Mouse (Mus musculus) urinary bladder, postnatal 25 days (tissue): Measurements from ENCODE around the gene Sypl2.
"Not testable (repeated sequence)": the region's sequence is repeated elsewhere in the genome, so short reads cannot be mapped to it uniquely, and the experiment has no call there.

ENCODE experiments used
- DNase-seq: peaks from one replicate; pipeline ENCODE4 v3.0.0; 2022; ENCODE audit warnings: low spot score

Gene Sypl2

DNA sequence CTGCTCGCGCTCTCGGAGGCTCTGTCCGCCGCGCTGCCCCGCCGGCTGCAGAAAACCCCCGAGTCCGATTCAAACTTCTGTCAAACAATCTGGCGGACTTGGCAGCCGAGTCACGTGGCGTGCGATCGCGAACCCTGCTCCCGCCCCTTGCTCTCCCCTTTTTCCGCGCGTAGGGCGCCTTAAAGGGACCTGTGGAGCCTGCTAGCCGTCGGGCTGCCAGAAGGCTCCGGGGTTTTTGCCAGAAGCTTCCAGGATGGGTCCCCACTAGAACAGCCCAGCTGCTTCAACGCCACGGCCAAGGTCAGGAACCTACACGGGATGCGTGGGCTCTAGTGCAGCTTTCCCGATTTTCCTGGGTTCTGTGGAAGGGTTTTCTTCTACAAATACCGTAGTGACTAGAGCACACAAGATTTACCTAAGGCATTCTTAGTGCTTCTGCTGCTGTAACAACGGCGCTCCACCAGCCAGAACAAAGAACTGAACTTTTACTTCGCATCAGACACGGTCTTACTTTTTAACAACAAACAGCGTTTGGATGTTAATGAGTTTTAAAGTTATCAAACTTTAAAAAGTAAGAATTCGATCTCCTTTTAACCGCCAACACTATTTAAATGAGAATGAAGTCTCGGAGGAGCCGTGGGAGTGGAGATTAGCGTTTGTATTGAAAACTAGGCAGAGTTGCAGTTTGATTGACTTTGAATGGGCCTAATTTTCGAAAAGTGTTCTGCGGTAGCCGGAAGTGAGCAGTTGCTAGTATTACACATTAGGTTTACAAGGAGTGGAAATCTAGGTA, at the start of gene Sypl2:
Gene Sypl2, minus strand, starts transcription at position 91 of the 793 bp plus-strand sequence.
- DNase-seq: peak; percentile 23

DNA sequence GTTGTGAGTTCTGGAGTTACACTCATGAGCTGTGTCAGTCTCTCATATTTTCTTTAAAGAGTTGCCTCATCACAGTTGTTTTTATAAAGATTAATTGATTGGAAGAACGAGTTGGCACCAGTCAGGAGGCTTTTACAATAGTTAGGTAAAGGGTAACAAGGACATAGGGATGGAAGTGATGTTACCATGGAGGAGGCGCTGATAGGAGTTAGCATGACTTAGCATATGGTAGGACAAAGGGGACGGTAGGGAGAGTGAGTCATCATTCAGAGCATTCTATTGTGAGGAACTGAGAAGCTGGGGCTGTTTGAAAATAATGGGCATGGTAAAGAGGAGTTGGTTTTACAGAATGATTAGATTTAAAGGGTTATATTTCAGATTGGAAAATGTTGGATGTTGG, 32.9 kb upstream of the Sypl2 start:
- no peak for DNase-seq

DNA sequence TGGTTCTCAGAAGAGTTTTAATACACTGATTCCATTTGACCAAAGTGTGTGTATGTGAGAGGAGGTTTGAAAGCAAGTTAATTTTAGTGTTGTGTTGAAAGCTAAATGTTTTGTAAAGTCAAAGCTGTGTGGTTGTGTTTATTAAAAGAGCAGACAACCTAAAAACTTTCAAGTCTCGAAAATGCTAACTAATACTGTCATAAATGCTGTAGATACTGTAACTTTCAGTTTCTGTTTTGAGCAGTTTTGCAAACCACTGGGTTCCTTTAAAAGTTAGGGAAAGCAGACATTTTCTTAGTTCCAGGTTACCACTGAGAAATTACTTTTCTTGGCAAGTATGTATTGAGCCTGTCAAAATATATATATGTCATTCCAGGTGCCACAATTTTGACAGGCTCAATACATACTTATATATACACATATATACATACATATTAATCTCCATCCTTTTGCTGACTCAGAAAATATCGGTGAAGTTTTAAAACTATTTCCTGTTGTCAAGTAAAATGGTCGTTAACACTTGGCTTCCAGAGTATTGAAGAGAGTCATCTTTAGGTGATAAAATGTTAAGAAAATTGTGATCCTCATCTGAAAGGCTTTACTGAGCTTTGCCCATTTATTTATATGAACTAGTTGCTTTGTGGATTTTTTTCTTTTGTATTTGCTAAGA, 31.5 kb upstream of the Sypl2 start:
- DNase-seq: no peak

DNA sequence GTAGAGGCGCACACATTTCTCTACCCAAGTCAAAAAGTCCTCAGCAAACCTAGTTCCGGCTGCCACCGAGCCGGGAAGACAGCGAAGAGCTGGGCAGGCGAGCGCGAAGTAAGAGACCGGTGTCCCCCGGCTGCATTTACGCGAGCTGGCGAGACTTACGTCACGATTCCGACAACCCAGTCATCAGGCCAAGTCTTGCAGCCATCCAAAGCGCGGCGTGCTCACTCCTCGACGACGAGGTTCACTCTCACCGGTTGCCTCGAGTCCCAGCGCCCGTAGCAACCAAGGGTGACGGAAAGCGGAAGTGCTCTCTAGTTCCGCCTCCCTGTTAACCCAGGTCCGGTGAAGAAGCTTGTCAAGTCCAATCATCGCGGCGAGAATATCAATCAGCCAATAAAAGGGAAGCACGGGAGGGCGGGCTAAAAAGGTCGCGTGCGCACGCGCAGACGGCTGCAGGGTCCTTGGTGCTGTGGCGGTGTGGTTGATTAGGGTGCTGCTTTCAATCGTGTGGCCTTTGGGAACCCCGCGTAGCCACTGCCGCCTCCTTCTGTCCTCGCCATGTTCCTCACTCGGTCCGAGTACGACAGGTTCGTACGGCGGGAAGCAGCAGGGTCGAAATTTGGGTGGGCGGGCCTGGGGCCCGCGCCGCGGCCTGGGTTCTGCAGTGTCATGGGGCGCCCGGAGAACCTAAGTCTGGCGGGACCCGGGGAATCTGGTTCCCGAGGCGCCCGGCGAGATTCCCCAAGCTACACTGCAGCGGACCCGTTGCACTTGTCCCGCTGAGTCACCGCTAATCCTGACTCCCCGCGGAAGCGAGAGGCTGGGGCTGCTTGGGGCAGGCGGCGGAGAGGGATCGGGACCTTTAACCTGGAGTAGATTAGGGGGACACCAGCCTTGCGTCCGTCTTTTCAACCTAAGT, 30.5 kb upstream of the Sypl2 start, which contains the start of gene Psma5:
Gene Psma5, plus strand, starts transcription at position 208 of the 919 bp plus-strand sequence.
- peak; percentile 81 for DNase-seq

DNA sequence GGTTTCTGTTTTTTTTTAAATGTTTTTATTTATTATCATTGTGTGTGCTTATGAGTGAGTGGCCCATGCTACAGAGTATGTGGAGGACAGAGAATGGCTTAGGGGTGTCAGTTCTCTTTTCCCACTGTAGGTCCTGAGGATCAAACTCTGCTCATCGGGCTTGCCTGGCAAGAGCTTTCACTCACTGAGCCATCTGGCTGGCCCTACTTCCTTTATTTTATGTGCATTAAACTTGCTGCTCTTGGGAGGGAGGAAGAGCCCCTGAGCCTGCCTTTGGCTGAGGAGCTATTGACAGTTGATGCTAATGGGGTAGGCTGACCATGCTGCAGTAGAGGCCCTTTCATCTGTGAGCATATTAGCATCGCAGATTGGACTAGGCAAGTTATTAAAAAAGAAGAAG, 20.4 kb upstream of the Sypl2 start:
- DNase-seq: no peak

DNA sequence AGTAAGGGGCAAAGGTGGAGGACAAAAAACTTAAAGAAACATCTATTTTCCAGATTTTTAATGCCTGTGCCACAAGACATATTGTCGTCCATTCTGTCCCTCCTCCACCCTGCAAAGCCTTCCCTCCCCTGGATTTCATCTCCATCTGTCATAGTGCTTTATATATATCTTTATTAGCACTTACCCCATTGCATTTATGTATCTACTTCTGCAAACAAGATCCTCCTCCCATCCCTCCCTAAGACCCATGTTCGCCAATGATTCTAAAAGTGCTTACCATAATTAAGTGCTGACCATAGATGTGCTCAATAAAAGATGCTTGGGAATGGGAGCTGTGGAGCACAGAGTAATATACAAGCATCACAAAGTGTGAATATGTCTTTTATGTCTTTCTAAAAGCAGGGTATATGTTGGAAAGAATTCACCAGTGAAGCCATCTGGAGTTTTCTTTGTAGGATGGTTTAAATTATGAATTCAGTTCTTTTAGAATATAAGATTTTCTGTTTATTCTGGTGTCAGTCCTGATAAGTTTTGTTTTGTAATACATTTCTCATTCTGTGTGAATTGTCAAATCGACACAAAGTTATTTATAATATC, 14.9 kb upstream of the Sypl2 start:
- no peak for DNase-seq

DNA sequence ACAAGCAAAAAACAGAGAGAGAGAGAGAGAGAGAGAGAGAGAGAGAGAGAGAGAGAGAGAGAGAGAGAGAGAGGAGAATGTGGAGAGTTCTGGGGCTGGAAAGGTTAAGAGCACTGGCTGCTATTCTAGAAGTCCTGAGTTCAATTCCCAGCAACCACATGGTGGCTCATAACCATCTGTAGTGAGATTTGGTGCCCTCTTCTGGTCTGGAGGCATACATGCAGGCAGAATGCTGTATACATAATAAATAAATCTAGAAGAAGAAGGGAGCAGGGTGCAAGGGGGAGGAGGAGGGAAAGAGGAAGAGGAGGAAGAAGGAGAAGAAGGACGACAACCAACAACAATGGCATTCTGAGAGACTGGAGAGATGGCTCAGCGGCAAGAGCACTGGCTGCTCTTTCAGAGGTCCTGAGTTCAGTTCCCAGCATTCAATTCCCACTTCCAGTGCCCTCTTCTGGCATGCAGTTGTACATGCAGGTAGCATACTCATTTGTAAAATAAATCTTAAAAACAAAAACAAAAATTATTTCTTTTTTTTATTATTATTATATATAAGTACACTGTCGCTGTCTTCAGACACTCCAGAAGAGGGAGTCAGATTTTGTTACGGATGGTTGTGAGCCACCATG, 11.1 kb upstream of the Sypl2 start:
- not testable (repeated sequence) for DNase-seq

DNA sequence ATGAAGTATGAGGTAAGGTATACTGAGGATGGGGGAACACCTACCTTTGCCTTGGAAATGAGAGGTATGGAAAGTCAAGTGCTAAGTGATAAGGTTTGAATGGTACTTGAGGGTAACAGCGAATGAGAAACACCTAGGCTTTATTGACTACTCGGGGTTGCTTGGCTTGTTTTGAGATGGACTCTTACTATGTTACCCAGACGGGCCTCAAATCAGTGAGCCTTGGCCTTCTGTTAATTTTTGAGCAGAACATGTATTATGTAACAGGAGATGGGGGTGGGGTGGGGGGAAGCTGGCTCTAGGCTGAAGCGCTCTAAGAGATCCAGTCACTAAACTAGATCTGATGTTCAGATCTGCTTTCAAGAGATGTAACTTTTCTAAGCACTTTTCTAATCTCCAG, 5.2 kb upstream of the Sypl2 start:
- no peak for DNase-seq

DNA sequence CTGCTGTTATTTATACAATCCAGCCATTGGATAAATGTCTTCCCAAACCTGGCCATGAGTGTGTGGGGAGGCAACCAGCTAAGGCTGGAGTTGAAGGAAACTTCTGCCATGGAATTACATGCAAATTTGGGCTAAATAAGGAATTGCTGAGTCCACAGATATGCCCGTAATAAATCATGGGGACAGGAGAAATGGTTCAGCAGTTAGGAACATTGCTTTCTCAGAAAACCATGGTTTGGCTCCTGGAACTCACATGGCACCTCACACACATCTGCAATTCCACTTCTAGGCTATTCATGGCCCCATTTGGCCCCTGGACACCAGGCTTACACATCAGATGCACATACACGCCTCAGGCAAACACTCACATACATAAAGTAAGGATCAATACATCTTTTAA, 1.1 kb upstream of the Sypl2 start:
- DNase-seq: no peak

DNA sequence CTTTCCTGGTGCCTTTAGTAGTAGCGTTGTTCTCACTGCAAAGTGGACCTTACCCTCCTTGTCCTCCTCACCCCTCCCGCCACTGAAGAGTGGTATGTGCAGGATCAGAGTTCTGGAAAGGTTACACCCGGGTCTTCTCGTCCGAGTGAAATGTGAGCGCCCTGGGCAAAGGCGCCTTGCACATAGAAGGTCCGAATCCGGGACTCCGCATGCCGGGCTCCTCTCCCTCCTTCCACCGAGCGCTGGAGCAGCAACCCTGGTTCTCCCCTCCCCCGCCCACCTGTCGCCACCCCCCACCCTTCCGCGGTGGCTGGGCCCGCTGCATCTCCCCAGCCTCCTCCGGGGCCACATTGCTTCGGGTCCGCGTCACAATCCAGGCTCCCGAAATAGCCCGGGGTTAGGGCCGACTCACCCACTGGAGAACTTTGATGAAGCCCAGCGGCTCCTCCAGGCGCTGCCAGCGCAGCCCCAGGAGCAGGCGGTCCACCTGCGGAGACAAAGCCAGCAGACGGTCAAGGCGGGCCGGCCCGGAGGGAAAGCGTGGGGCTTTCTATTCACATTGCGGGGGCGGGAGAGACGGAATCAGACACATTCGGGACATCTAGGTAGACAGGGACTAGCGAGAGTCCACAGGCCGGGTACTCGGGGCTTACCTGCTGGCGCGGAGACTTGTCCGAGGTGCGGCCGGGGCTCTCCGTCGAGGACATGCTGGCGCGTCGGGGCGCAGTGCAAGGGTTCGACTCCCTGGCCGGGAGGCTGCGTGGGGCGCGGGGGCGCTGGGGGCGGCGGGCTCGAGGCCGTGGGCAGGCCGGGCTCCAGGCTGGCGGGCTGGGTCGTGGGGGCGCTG, 514 bp downstream of the Sypl2 start:
- DNase-seq: no peak

DNA sequence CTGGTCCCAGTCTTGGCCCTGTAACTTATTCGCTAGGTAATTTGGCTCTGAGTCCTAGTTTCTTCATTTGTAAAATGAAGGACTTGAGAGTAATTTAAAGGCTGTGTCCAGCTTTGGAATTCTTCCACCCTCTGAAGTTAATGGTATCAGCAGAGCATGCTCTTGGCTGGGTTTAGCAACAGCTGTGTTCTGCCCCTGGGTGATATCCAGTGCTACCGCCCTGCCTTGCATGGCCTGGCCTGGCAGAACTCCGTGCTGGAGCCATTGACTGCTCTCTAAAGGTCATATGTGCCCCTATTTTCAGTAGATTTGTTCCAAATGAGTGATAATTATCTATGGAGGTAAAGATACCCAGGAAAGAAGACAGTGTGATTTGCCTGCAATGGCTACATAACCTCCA, 5.8 kb downstream of the Sypl2 start:
- DNase-seq: no peak

DNA sequence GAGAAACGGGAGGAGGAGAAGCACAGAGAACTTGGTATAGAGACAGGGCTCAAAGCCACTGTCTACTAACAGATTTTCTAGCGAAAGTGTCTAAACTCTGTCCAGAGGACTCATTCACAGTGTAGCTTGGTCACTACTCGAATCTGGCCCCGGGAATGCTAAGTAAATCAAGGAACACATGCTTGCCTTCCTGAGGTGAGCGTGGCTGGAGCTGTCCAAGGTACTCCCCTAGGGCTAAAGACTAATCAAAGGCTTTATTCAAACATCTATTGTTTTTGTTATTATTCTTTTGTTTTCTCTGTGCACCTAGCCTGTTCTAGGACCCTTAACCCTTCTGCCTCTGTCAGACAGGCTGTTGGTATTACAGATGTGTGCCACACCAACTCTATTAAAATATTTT, 11.7 kb downstream of the Sypl2 start:
- no peak for DNase-seq

DNA sequence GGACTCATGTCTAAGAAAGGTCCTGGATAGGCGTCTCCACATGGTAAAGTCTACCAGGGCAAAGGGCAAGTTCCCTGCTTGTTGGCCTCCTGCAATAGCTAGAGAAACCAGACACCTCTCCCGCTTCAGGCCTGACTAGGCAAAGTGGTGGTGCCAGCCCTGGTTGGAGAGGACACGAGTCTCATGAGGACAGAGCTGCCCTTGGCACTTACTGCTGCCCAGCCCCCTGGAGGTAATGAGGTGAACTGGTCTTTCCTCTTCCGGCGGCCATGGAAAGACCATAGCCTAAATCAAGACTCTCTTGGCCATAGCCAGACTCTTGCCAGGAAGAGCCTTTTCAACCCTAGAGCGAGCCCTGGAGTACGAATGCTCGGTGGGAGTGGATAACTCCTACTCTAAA, 14.0 kb downstream of the Sypl2 start:
- no peak for DNase-seq

DNA sequence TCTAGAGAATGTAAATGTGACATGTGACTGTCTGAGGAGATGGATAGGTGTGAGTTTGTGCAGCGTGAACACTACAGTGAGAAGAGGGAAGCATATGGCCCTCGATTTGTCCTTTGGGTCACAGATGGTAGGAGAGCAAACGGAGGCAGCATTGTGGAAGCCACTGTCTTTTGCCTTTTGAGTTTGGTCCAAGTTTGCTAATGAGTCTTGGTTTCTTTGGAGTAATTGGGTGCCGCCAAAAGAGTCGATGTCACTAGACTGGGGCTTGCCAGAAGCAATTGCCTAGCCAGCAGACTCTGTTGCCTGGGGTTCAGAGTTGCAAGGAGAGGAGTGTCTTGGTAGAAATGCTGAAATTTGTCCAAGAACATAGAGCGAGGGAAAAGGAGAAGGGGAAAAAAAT, 14.6 kb downstream of the Sypl2 start:
- DNase-seq: no peak

DNA sequence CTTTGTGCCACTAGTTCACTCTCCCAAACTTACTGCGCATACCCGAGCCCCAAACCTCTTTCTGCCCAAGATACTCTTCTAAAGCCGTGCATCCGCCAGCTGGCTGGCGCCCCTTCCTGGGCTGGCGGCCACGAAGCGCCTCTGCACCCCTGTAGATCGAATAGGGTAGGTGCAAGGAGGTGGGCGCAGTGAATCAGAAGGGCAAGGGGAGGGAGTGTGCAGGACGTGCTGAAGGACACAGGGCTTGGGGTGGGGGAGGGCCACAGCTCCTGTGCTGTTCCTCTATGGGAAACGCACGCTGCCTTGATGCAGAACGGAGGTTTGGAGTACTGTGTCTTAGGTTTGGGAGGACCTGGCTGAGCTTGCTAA, 15.7 kb downstream of the Sypl2 start, which contains the start of gene Atxn7l2:
Gene Atxn7l2, minus strand, starts transcription at position 164 of the 369 bp plus-strand sequence.
- no peak for DNase-seq

DNA sequence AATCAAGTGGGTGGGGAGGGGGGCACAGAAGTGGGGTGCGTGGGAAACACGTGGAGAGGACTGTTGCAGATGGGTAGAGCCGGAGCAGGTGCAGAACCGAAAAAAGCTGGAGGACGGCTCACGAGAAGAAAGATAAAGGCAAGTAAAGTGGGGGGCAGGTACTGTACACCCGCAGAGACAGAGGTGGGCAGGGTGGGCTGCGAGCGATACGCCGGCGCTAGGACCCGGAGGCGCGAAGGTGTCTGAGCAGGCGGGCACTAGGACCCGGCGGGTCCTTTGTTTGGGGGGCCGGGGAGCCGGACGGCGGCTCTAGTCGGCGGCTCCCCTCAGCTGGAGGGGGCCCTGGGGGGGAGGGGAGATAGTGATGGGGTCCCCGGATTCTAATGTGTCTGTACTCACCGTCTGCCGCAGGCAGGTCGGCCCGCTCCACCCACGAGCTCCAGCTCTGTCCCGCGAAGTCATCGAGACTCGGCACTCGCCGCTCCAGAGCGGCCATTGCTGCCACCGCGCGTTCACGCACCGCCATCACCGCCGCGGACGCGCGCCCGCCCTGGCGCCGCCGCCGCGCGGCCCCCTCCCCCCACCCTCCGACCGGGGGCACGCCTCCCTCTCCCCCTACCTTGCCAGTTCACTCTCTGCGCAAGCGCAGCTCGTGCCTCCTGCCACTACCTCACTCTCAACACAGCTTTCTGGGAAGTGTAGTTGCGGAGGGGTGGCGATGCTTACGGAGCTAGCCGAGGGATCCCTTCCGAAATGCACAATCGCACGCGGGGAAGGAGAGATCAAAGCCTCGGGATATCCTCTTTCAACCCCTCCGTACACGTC, 16.3 kb downstream of the Sypl2 start:
- peak; percentile 84 for DNase-seq

DNA sequence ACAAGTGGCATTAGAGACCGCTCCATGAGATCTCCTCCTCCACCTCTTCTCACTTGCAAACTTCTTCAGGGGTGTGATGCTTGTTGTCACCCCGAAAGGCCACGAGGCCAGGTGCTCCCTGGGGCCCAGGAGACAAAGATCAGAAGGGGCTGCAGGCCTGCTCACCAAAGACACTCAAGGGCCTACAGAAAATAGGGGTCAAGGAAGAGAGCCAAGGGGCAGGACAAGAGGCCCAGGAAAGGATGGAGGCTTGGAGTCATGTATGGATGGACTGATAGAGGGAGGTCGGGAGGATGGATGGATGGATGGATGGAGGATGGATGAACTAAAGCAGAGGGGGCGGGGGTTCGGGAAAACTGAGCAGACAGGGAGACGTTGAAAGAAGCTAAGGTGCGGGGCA, 16.9 kb downstream of the Sypl2 start:
- DNase-seq: no peak

DNA sequence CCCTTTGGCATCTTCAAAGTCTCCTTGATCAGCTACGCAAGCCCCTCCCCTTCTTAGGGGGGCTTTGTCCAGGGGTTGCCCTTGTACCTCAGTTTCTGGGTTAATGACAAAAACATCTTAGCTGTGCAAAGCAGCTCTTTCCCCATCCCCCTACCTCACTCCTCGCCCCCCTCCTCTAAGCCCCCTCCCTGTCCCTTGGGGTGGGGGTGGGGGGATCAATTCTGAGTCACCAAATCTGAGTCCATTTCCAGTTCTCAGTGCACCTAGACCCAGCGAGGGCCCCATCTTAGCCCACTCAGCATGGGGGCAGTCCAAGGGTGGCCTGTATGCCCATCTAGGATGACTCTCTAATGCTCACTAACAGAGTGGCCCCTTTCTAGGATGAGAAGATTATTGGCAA, 17.4 kb downstream of the Sypl2 start:
- DNase-seq: no peak

DNA sequence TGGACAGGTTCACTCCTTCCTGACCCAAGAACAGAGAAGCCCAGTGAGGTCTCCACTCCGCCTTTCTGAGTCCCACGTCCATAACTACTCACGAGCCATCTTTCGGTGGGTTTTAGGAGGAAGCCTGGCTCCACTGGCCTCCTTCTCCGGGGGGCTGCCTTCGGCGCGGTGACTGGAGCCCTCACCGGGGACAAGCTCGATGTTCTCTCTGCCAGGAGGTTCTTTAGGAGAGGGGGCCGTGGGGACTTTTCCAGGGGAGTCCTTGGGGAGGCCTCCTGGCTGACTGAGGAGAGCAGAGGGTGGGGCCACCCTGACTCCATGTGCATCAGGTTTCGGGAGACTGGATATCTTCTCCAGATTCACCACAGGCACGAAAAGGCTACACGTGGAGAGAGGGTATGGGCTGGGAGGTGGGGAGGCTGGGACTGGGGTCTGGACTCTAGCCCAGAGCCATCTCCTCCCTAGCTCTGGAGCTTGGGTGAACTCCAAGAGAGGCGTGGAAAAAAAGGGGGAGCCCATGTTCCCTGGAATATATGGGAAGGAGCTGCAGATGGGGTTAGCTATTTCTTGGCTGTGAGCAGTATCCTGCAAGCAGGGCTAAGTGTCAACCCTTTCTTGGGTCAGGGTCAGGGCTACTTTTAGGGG, 19.6 kb downstream of the Sypl2 start:
- no peak for DNase-seq
